Mouse (Mus musculus) urinary bladder, postnatal 14 days (tissue): ENCODE results near the gene Olfr1361.

ENCODE experiments used
- DNase-seq: peaks from one replicate; pipeline ENCODE4 v3.0.0; 2021; ENCODE audit warnings: low spot score

Gene Olfr1361

GRCm38 (mm10) chr13:21663286-21663685 is at the start of gene Olfr1361:
Gene Olfr1361, minus strand, starts transcription at chr13:21663386.
- no peak for DNase-seq

DNA sequence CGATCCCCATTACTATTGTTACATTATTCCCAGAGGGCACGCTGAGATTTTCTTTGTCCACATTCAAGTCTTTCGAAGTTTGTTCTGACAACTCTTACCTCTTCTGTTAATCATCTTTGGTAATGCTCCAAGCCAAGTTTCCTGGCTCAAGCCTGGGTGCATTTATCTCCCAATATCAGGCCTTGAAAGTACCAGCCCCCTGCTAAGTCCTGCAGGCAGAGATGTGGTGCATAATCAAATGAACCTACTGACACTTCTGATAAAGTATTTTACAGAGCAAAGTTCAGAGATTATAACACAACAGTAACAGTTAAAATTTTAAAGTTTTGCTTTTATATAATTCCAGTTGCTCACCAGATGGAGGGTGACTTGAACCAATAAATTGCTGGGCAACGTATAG is 48.5 kb upstream of the Olfr1361 start:
- no peak for DNase-seq

DNA sequence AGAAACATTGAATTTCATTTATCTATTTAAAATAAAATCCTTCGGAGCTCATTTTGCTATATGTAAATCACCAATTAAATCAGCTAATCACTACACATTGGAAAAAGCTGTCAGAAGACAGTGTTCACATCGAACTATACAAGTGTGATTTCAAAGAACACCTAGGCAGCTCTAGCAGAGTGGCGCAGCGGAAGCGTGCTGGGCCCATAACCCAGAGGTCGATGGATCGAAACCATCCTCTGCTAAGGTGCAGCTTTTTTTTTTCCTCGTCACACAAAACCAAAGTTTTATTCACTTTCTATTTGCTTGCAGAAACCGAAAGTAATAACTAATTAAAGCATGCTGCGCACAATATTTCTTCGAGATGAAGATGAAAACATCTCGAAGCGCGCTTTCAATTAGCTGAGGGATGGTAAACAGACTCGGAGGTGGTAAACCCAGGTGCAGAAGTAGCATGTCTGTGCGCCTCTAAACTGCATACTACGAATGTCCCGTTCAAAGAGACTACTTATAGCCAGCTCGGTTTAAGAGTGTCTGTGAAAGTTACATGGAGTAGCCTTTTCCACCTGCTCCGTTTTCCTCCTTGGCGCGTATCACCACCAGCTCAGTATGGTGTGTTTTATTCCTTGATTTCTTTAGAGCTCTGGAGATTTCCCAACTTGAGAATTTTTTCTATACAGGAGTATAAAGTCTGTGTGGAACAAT is 47.8 kb upstream of the Olfr1361 start:
- DNase-seq: peak; percentile 74

DNA sequence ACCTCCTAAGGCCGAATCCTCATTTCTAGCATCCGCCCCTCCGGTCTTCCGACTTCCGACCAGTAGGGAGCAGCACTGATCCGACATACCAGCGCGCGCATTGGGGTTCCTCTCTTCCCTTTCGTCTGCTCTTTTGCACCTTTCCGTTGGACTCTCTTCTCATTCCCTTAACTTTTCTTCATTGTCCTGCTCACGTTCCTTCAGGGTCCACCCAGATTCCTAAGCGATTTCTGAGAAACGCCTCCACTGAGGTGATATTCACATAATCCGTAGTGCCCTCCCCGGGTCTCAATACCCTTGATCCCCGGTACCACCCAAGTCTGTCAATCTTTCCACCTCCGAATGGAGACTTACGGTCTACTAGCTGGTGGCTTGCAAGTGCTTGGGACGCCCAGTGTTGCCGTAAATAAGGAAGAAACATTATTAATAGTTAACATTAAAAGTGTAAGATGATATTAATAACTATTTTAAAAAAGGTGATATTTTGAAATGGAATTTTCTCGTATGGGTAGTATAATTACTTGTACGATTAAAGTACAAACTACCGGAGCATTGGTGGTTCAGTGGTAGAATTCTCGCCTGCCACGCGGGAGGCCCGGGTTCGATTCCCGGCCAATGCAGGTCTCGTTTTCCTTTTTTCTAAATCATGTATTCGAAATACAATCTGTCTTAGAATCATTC is 47.0 kb upstream of the Olfr1361 start:
- DNase-seq: peak; percentile 91

- DNase-seq: no peak
These were observed 43.5 kb upstream of the Olfr1361 start for GRCm38 (mm10) chr13:21706669-21707068.

GRCm38 (mm10) chr13:21697811-21698210 is 34.6 kb upstream of the Olfr1361 start, which contains the start of gene Olfr1359:
Gene Olfr1359, plus strand, starts transcription at chr13:21698111.
- no peak for DNase-seq

DNA sequence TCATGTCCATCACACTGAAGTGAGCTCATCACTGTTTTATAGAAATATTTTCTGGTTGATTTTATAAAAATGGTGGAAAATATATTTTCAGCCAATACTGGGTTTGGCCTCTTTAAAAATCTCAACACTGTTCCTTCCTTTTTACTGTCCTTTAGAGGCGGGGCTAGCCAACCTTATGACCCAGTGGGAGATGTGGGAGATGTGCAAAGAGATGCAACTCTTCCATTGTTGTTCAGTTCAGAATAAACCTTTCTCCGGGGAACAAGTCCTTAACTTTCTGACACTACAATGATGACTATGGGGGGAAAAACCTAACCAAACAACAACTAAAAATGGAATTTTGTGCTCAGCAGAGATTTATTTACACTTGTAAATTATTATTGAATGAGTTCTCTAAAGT is 14.1 kb upstream of the Olfr1361 start, which contains the start of gene Olfr1360:
Olfr1360 (minus strand) TSS at position 101 of the 400 bp plus-strand sequence.
- no peak for DNase-seq

- DNase-seq: no peak
These were observed 20.8 kb downstream of the Olfr1361 start, which contains the start of gene Olfr11 for GRCm38 (mm10) chr13:21642418-21642817. Gene Olfr11, minus strand, starts transcription at chr13:21642518.

DNA sequence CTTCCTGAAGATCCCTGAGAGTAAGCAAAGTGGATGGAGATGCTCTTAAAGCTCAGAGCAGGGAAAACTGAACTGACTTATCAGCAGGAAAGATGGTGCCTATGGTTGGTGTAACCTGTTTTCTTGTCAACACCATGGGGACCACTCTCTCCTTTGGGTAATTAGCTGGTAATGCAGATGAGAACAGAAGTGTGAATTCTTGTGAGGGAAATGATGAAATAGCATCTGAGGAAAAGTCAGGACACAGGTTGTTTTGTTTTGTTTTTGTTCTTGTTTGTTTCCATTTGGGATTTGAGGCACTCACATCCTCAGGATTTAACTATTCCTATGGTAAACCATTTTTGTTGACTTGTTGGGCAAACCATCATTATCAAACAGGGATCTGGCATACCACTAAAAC is 49.3 kb downstream of the Olfr1361 start, which contains the start of gene Olfr1362:
Olfr1362 (minus strand) TSS at position 101 of the 400 bp plus-strand sequence.
- DNase-seq: no peak
